Mouse (Mus musculus) liver, postnatal 0 days (tissue): ENCODE results near the gene Sec62. TPM values are rescaled to one million over a fixed set of nuclear protein-coding genes. Genes with fewer than 3 reads are reported as not detected.
A peak's percentile ranks its signal among the peaks of the same experiment; 100 is the strongest.

ENCODE experiments used
- ATAC-seq: fragments of 200-750 bp; cut with Nextera tagmentation; 2 replicates; pipeline ENCODE4 v1.8.0; 2017; ENCODE audit warnings: mild to moderate bottlenecking, moderate library complexity
- DNase-seq: peaks from one replicate; pipeline ENCODE4 v3.0.0-alpha.2; 2016
- H3K27ac ChIP-seq: fragments of 300-500 bp; sonication (generic); 2 replicates; pipeline ENCODE4 v1.5.1; 2014; ENCODE audit warnings: antibody characterized with exemption, moderate library complexity, mild to moderate bottlenecking, low read depth
- H3K27me3 ChIP-seq: fragments of 300-500 bp; sonication (generic); 2 replicates; pipeline ENCODE4 v1.6.1; 2014; ENCODE audit warnings: low read length, control low read depth, mixed read lengths; ENCODE audit not compliant: insufficient read depth
- H3K36me3 ChIP-seq: fragments of 300-500 bp; sonication (generic); replicated peaks from 2 replicates; pipeline ENCODE4 v1.6.1; 2014; ENCODE audit warnings: mild to moderate bottlenecking, control low read depth, low read length, moderate library complexity, mixed read lengths; ENCODE audit not compliant: insufficient read depth
- H3K4me1 ChIP-seq: fragments of 300-500 bp; sonication (generic); 2 replicates; pipeline ENCODE4 v1.6.1; 2014; ENCODE audit warnings: antibody characterized with exemption, mild to moderate bottlenecking, control low read depth; ENCODE audit not compliant: insufficient read depth
- H3K4me2 ChIP-seq: fragments of 300-500 bp; sonication (generic); 2 replicates; pipeline ENCODE4 v1.6.1; 2014; ENCODE audit warnings: low read depth, mild to moderate bottlenecking, low read length, moderate library complexity, mixed read lengths
- H3K4me3 ChIP-seq: fragments of 300-500 bp; sonication (generic); 2 replicates; pipeline ENCODE4 v1.5.1; 2014; ENCODE audit warnings: low read depth, low read length
- H3K9ac ChIP-seq: fragments of 300-500 bp; sonication (generic); replicated peaks from 2 replicates; pipeline ENCODE4 v1.6.1; 2014; ENCODE audit warnings: mild to moderate bottlenecking, moderate library complexity
- H3K9me3 ChIP-seq: fragments of 300-500 bp; sonication (generic); 2 replicates; pipeline ENCODE4 v1.6.1; 2016; ENCODE audit warnings: mild to moderate bottlenecking, control low read depth, low read length, mixed read lengths
- CTCF ChIP-seq: sonication (generic); IDR thresholded peaks from 2 replicates; pipeline ENCODE4 v1.5.1; 2016; ENCODE audit warnings: antibody characterized with exemption, low read depth
- EP300 ChIP-seq: IDR thresholded peaks from 2 replicates; pipeline ENCODE4 v1.6.1; 2016; ENCODE audit warnings: antibody characterized with exemption, low read depth, mild to moderate bottlenecking
- WGBS: fragments of 180-500 bp; shearing (Covaris S2); extraction: QIAGEN DNeasy Blood & Tissue Kit; methylation state at CpG from one replicate; pipeline ENCODE4 v1.1.7; 2014; ENCODE audit not compliant: insufficient replicate concordance; 5-methylcytosine and 5-hydroxymethylcytosine counted together
- polyA plus RNA-seq: library from polyadenylated mRNA; unstranded; fragments of >200 nt; fragmentation: Nextera tagmentation; extraction: Ambion mirVana; gene quantifications from 2 replicates; pipeline ENCODE4 v1.2.1, GENCODE M21; 2015

Gene Sec62
- polyA plus RNA-seq, 1 experiment from 2014 or later, result 90.8 TPM

DNA sequence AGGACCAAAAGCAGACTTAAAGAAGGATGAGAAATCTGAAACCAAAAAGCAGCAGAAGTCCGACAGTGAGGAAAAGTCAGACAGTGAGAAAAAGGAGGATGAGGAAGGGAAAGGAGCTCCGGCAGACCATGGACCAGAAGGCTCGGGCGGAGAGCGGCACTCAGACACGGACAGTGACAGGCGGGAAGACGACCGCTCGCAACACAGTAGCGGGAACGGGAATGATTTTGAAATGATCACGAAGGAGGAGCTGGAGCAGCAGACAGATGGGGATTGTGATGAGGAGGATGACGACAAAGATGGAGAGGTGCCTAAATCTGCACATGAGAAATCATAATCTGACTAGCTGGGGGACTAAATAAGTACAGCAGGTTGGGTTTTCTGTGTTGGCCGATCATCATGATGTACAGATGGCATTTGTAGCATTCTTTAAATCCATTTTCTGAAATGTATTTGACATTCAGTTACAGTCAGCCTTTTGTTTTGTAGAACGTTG, 26.0 kb downstream of the Sec62 start:
- Histone ChIP-seq H3K4me1 (no peaks in the 10 kb centered on the region), H3K9ac (no peak overlapping the region), H3K36me3 (peaks cover 51% of the 10 kb centered on the region), H3K27ac (no peak overlapping the region), H3K27me3 (no peaks in the 10 kb centered on the region), H3K4me2 (no peak overlapping the region), H3K4me3 (no peak overlapping the region), H3K9me3 (no peaks in the 10 kb centered on the region)
- no peak for ATAC-seq
- no peak for TF ChIP-seq CTCF
- TF ChIP-seq EP300, result no peak
- DNase-seq, result no peak
- 96% methylated on average over 16 of the region's 16 CpGs for WGBS

GRCm38 (mm10) chr3:30822163-30822562, 29.5 kb downstream of the Sec62 start:
- no peak for ATAC-seq
- TF ChIP-seq EP300 (no peak), CTCF (no peak)
- H3K9ac ChIP-seq, result no peak overlapping the region
- WGBS, result 89% methylated on average over 8 of the region's 8 CpGs
- H3K4me3 ChIP-seq, result no peak overlapping the region
- H3K4me1 ChIP-seq, result no peaks in the 10 kb centered on the region
- no peaks in the 10 kb centered on the region for H3K27me3 ChIP-seq
- H3K9me3 ChIP-seq, result no peaks in the 10 kb centered on the region
- H3K36me3 ChIP-seq, result peaks cover 29% of the 10 kb centered on the region
- H3K4me2 ChIP-seq, result no peak overlapping the region
- H3K27ac ChIP-seq, result no peak overlapping the region
- no peak for DNase-seq

GRCm38 (mm10) chr3:30826069-30826468, 33.4 kb downstream of the Sec62 start:
- Histone ChIP-seq H3K27me3 (no peaks in the 10 kb centered on the region), H3K9me3 (no peaks in the 10 kb centered on the region), H3K36me3 (no peaks in the 10 kb centered on the region; the same call in none of the 2 replicates), H3K4me1 (no peaks in the 10 kb centered on the region), H3K27ac (no peak overlapping the region), H3K9ac (no peak overlapping the region), H3K4me3 (no peak overlapping the region), H3K4me2 (no peak overlapping the region)
- no peak for TF ChIP-seq CTCF
- no peak for TF ChIP-seq EP300
- ATAC-seq, result no peak
- DNase-seq, result no peak
- WGBS, result 75% methylated on average over 5 of the region's 5 CpGs

- WGBS, result 62% methylated on average over 15 of the region's 15 CpGs
- Histone ChIP-seq H3K36me3 (no peaks in the 10 kb centered on the region), H3K9ac (no peak overlapping the region), H3K4me1 (no peaks in the 10 kb centered on the region), H3K27ac (peak overlapping the region; percentile 52; the same call in 1 of the 2 replicates), H3K9me3 (no peaks in the 10 kb centered on the region), H3K27me3 (no peaks in the 10 kb centered on the region), H3K4me3 (no peak overlapping the region), H3K4me2 (peak overlapping the region; percentile 26; the same call in 1 of the 2 replicates)
- ATAC-seq, result peak; percentile 19; the same call in 1 of the 2 replicates
- TF ChIP-seq EP300 (no peak), CTCF (no peak)
- DNase-seq, result no peak
Measured at GRCm38 (mm10) chr3:30831848-30832606, 39.4 kb downstream of the Sec62 start.

DNA sequence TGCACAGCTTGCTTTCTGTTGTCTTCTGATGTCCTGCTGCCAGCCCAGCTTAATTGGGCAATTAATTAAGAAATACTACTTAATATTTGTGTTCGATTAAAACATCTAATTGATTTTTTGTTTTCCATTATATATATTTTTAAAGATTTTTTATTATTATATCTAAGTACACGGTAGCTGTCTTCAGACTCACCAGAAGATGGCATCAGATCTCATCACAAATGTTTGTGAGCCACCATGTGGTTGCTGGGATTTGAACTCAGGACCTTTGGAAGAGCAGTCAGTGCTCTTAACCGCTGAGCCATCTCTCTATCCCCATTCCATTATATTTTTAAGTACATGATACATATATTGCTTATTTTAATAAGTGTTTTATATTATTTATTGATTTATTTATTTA, 40.6 kb downstream of the Sec62 start:
- Histone ChIP-seq H3K4me1 (no peaks in the 10 kb centered on the region), H3K36me3 (no peaks in the 10 kb centered on the region), H3K27ac (no peak overlapping the region), H3K4me3 (no peak overlapping the region), H3K4me2 (no peak overlapping the region), H3K27me3 (no peaks in the 10 kb centered on the region), H3K9me3 (no peaks in the 10 kb centered on the region), H3K9ac (no peak overlapping the region)
- 0 out of 2 replicates have a peak, but pooled peaks have one; percentile 2 for TF ChIP-seq CTCF
- no peak for TF ChIP-seq EP300
- no peak for ATAC-seq
- WGBS, result 75% methylated on average over 3 of the region's 3 CpGs
- DNase-seq, result no peak

DNA sequence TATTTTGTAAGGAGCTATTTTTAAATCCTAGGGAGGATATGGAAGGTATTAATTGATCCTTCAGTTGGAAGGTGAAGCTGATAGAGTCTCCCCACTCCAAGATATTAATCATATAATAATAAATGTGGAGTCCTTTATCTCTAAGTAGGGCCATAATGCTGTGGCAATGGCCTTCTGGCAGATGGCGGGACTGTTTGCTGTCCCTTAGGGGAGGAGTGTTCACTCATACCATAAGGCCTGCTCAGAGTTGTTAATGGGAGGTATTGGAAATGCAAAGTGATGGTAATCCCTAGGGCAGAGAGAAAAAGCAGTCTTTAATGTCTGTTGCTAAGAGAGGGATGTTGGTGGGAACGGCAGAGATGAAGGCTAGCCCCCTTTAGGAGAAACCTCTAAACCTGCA, 53.1 kb downstream of the Sec62 start:
- no peak overlapping the region for H3K4me2 ChIP-seq
- no peak overlapping the region for H3K27ac ChIP-seq
- no peak for TF ChIP-seq CTCF
- no peak for TF ChIP-seq EP300
- H3K9me3 ChIP-seq, result no peaks in the 10 kb centered on the region
- no peaks in the 10 kb centered on the region for H3K4me1 ChIP-seq
- no peak for DNase-seq
- WGBS, result 88% methylated on average over 2 of the region's 2 CpGs
- H3K36me3 ChIP-seq, result no peaks in the 10 kb centered on the region
- H3K9ac ChIP-seq, result no peak overlapping the region
- ATAC-seq, result no peak
- no peak overlapping the region for H3K4me3 ChIP-seq
- no peaks in the 10 kb centered on the region for H3K27me3 ChIP-seq
